Mouse (Mus musculus) cortical plate, adult 2 months (tissue): ENCODE measurements around the gene Dmrt1.

ENCODE experiments used
- CTCF ChIP-seq: fragments of 200-500 bp; IDR thresholded peaks from 2 replicates; pipeline ENCODE4 v1.5.1; 2011; ENCODE audit warnings: mild to moderate bottlenecking, control low read depth, low read length; ENCODE audit not compliant: insufficient read depth; ENCODE audit errors: extremely low read depth
- POLR2A ChIP-seq: fragments of 200-500 bp; IDR thresholded peaks from 2 replicates; pipeline ENCODE4 v1.6.1; 2011; ENCODE audit warnings: mild to moderate bottlenecking, low read length, control low read depth; ENCODE audit not compliant: insufficient read depth; ENCODE audit errors: extremely low read depth

DNA sequence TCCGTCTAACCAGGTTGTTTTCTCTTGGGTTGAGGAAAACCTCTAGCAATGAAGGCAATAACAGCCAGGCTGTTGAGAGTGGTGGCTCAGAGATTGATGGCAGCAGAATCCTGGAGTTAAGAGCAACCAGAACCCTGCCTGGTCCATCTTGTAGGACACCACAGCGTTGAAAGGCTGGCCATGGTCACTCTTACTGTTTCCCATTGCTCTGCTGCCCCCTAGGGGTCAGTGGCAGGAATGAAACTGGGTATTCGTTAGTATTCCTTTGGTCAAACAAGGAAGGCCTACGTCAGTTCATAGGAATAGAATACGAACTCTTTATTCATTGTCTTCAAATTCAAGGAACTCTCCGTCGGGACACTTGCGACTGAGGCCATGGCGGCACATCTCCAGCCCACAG lies 123.1 kb downstream of the Dmrt1 start:
- peak; percentile 89 for TF ChIP-seq CTCF
- no peak for TF ChIP-seq POLR2A
